Mouse (Mus musculus) cerebral cortex, adult 2 months (tissue): ENCODE data around the gene Map4.

Source experiments
- WGBS: fragments of 180-500 bp; shearing (Covaris S2); methylation state at CpG from one replicate; pipeline ENCODE4 v1.1.7; 2018; 5-methylcytosine and 5-hydroxymethylcytosine counted together

Map4 gene

DNA sequence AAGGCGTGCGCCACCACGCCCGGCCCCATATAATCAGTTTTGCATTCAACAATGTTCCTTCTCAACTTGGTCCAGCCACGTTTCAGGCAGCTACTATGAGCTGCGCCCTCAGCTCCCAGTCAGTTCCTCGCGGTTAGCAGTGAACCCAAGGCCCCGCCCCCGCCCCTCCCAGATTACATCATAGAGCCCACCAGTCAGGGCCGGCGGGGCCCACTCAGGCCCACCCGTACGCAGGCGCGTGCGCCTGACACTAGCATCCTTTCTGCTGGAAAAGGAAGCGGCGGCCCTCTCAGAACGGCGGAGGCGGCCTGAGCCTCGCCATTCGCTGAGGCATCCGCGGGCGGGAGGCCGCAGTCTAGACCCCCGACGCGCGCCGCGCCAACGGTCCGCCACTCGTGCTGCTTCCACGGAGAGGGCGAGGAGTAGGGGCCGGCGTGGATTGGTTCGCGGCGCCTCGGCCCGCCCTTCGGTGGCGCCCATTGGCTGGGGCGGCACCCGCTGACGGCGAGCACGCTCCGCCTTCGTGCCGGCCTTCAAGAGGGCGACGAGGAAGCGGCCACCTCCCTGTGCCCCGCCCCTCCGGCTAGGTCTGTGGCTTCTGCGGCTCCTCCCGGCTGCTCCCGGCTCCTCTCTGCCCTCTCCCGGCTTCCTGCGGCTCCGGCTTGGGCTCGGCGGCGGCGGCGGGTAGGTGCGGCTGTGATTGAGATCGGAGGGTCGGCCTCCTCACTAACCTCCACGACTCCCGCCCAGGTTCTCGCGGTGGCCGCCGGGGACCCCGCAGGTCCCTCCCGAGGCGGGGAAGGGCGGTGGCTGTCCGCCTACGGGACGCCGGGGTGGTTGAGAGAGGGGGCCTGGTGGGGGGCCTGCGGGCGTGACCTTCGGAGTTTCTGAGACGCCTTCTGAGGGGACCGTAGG lies at the start of gene Map4:
Map4 (plus strand) TSS at position 204 of the 915 bp plus-strand sequence.
- WGBS, result under 1% methylated on average over 92 of the region's 94 CpGs

DNA sequence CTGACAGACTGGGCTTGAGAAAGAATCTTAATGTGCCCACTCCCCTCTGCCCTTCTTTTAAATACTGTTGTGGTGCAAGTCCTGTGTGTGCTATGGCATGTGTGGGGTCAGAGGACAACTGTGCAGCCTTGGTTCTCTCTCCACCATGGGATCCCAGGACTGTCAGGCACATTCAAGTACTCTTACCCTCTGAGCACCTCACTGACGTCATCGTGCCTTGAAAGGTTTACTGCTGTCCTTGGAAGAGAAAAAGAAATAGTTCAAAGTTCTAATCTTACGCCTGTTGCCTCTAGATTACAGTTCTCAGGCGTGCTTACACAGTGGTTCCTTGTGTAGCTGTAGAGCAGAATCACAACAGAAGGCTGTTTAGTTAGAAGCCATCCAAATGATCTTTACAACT lies 45.0 kb upstream of the Map4 start:
- 86% methylated on average over 4 of the region's 4 CpGs for WGBS

DNA sequence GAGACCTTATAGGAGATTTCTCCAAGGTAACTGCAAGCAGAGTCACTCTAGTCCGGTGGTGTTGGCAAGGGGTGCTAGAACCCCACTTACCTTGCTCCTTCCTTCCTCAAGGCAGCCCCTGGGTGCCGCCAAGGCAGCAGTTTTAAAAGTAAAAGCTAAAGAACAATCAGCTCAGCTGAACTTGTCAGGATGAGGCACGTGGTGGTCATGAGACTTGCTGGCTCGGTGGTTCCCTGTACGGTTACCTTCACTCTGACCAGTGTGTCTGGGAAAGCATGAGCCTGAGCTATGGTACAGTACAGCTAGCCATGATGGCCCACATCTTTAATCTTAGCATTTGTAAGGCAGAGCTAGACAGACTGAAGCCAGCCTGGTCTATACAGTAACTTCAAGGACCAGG lies 43.9 kb upstream of the Map4 start:
- WGBS, result 75% methylated on average over 5 of the region's 5 CpGs

DNA sequence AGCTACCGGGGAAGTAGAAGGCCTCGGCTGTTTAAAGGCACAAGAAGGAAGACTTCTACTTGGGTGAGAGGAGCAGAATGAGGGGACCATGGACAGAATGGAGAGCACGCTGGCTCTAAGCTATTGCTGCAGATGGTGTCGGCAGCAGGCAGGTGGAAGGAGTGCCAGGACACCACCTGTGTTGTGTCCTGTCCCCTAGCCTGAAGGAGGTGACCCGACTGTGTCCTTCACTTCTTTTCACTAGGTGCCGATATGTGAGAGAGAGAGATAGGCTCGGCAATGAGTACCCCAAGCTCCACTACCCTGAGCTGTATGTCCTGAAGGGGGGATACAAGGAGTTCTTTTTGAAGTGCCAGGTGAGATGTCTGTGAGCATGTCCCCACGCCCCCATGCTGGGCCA lies 39.8 kb upstream of the Map4 start:
- WGBS, result 92% methylated on average over 8 of the region's 8 CpGs

DNA sequence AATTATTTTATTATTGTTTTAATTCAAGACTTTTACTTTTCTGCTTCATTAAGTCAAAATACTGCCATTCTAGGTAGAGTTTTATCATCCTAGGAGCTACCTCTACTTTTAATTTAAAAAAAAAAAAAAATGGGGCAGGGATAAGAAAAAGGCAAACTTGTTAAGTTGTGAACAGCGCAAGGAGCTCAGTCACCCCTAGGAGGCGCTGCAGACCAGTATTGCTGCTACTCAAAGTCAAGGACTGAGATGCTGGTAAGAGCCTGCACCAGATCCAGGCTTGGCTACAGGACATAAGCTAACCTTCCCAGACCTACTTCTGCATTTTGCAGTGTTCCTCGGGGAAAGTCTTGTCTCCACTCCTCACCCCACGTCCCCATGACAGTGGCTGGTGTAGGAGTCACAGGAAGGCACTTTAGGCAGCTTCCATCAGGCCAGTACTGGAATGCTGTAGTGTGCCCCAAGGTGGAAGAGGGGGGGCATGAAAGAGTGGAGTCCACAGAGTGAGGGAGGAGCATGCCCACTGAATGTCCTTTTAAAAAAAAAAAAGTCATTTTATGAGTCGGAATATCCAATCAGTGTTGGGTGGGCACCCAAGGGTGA lies 38.5 kb upstream of the Map4 start:
- WGBS, result 59% methylated on average over 5 of the region's 5 CpGs

DNA sequence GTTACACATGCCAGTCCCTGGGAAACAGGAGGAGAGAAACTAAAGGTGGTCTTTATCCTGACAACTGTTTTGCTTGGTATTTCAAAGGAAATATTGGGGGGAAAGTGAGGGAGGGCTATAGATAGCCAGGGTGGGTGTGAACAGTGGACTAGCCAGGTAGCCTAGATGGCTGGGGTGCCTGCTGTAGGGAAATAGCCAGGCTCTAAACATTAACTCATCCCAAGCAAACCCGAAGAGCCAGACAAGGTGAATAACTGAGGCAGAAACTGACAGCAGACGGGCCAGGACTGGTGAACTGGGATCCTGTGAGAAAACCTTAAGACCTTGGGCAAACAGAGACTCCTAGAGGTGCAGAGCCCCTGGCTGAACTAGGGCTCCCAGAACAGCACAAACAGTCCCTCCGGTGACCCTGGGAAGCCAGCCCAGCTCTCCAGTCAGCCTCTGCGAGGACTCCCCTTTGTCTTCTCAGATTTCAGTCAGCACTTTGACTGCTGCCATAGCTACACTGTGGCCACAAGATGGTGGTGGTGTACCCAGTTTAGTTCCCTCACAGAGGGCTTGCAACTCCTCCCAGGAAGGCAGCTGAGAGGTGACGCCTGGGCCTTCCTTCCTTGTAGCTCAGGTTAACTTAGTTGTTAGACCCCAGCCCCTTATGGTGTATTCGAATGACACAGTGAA lies 36.7 kb upstream of the Map4 start:
- WGBS, result 33% methylated on average over 6 of the region's 6 CpGs

DNA sequence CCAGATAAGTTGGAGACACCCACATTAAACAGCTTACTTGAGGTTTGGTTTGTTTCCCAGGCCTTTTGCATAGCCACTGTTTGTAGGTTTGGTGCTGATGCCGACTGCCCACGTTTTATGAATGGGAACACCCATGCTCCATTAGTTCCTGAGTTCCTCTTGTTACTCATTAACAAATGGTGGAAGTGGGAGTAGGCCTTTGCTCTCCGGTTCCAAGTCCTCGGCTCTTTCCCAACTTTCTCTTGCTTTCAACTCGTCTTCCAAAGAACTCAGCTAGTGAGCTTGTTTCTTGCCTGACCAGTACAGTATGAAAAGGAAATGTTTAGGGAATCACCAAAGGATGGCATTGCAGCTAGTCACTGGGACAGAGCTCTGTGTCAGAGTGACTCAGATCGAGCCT lies 35.7 kb upstream of the Map4 start:
- whole genome bisulfite sequencing, result 66% methylated on average over 6 of the region's 6 CpGs

DNA sequence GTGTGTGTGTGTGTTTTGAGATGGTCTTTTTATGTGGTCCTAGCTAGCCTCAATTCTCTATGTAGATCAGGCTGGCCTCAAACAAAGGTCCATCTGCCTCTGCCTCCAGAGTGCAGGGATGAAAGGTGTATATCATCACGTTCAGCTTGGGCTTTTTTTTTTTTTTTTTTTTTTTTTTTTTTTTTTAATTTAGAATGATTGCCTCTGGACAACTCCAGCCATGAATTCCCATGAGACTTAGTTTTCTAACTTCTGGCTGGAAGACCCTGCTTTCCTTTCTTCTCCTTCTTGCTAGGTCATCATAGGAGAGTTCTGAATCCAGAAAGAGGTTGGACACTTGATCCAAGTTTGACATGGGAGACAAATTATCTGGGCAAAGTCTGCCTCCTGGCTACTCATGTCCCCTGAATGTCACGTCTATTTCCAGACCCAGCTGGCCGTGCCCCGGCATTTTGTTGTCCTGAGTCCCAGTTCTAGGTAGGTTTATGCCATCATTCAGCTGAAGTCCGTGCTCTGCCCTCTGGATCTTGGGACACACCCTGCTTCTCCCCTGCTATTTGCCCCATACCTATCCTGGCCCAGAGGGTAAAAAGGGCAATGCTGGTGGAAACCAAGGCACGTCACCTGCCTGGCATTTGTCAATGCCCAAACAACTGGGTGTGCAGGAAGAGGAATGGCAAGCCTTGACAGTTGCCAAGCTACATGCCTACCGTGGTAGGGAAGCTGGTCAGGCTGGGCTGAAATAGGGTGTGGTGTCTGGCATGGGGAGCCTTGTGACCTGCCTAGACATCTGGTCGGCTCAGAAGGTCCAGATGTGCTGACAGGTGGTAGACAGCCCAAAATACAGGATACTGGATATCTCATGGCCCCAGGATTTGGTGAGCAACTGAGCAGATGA lies 34.8 kb upstream of the Map4 start:
- WGBS, result 88% methylated on average over 8 of the region's 8 CpGs

DNA sequence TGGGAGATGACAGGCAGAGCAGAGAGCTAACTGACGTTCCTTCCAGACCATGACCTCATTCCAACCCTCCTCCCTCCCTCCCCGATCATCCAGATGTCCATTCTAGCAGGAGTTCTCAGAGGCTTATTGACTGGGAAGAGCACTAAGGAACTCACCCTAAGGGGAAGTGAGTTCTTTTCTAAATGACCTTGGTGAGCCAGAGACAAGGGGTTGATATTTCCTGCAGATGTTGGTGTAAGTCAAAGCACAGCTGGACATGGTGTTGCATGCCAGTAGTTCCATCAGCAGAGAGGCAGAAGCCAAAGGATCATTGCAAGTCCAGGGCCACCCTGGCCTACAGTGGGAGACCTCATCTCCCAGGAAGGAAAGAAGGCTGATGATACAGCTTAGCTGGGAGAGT lies 33.2 kb upstream of the Map4 start:
- WGBS, result 50% methylated on average over 2 of the region's 2 CpGs

DNA sequence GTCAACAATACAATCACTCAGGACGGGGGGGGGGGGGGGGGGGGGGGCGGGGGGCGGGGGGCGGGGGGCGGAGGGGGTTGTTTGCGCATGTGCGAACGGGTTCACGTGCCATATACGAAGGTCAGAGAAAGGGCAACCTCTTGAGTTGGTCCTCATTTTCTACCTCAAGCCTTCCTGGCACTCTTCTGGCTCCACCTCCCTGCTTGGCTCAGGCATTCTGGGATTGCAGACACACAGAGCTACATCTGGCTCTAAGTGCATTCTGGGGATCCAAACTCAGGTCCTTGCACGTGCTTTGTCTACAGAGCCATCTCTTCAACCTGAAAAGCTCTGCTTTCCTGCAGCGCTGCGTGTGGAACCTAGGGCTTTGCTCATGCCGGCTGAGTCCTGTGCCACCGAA lies 31.9 kb upstream of the Map4 start:
- 72% methylated on average over 12 of the region's 15 CpGs for WGBS

DNA sequence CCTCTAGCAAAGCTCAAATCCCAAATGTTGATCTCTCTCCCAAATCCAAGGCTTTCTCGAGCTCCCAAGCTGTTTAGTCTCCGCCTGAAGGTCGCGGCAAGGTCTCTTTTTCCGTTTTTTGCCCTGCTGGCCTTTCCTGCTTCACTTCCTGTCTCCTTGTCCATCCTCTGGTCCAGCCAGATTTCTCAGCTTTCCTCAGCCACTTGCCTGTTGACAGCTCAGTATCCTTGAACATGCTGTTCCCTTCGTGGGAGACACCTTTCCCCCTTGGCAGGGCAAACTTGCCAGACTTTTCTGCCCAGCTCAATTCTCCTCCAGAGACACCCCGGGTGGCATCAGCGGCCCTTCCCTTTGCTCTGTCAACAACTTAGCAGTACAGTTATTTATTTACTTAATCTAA lies 31.5 kb upstream of the Map4 start:
- 69% methylated on average over 8 of the region's 8 CpGs for WGBS

DNA sequence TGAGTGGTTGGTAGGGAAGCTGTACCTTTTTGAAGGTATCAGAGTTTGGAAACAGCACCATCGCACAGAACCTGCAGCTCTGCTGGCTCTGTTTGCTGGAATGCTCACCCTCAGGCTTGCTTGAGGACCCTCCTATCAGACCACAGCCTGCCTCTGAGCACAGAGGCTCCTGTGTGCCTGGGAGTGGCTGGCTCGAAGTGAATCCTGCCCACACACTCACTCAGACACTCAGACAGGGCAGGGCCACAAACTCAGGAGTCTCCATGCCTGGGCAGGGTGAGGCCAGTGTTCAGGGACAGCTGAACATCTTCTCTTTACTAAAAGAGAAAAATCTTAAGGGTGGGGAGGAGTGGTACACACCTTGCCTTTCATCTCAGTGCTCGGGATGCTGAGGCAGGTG lies 30.7 kb upstream of the Map4 start:
- WGBS, result 77% methylated on average over 3 of the region's 3 CpGs

DNA sequence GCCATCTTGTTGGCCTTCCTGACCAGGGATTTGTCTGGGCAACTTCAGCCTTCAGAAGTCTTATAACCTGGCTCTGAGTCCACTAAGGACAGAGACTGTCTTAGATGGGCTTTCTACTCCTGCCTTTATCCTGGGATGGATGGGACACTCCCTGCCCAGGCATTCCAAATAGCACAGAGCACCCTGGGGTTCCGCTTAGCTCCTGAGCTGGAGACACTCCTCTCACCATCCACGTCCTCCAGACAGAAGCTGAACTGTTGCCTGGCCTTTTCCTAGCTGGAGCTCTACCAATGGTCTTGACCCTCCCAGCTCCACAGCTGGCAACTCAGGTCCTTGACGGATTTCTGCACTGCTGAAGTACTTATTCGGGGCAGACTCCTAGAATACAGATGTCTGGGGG lies 29.0 kb upstream of the Map4 start:
- WGBS, result 69% methylated on average over 4 of the region's 4 CpGs

DNA sequence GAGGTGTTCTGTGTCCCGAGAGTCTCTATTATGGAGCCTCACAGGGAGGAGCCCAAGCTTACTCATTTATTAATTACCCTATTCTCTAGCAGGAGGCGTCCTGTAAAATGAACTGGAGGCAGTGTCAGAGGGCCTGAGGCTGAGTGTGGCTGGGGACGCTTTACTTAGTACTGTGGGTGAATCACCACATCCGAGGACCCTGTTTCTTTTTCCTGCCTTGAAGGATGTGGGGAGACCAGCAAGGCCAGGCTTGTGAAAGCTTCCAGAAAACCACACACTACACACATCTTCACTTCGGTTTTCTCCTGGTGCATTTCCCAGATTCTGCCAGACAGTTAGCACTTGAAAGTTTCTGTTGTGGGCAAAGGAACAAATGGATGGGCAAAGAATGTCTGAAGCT lies 28.5 kb upstream of the Map4 start:
- WGBS, result 63% methylated on average over 5 of the region's 5 CpGs

DNA sequence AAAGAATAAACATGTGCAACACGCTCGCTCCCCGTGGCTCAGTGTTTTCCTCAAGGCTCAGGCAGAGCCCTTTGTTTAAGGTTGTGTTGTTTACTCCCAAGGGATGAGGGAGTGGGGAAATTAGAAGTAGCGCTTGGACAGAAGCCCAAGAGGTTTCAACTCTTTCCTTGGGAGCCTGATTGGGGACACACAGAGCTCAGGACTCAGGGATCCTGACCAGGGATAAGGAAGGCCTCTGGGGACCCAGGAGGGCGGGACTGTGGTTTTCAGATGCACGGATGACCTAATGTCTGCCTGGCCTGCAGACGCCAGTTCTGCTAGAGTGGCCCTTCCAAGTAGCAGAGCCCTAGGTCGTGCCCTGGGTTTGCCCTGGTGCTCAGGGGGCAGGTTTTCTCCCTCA lies 24.0 kb upstream of the Map4 start:
- 70% methylated on average over 8 of the region's 8 CpGs for WGBS

DNA sequence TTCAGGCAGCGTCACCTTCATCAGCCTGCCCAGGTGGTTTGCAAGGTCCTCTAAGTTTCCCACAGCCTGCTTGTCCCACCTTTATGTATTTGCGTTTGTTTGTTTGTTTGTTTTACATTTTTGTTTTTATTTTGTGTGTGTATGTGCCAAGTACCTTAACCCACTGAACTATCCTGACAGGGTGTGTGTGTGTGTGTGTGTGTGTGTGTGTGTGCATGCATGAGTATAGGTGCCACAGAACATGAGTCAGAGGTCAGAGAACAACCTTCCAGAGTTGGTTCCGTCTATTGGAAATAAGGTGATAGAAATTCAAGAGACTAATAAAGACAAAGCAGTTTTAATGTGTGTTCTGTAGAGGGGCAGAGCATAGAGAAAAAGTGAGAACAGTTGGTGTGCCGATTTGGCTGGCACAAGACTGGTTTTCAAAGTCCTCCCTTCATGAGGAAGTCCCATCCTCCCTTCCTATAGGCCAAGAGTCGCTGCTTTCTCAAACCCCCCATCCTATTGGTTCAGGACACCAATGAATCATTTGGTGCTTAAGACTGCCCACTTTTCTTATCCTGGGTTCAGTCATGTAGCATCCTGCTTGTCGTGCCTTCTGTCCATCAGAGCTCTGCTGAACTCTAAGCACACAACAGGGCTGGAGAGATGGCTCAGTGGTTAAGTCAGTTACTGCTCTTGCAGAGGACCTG lies 23.3 kb upstream of the Map4 start:
- WGBS, result 66% methylated on average over 6 of the region's 6 CpGs

DNA sequence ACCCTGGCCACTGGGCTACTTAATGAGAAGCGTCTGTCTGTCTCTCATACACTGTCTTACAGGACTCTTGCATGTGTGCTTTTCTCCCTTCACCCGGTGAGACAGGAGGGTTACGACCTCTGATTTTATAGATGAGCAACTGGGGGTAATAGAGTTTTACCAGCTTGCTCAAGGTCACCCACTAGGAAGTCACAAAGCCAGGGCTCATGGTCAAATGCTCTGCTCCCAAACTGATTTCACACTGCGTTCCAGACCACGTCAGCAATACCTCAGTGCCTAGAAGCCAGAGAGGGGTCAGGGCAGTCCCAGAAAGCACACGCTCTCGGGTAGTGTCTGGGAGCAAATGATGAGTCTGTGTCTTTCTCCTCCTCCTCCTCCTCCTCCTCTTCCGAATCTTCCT lies 22.2 kb upstream of the Map4 start:
- WGBS, result 92% methylated on average over 8 of the region's 8 CpGs

DNA sequence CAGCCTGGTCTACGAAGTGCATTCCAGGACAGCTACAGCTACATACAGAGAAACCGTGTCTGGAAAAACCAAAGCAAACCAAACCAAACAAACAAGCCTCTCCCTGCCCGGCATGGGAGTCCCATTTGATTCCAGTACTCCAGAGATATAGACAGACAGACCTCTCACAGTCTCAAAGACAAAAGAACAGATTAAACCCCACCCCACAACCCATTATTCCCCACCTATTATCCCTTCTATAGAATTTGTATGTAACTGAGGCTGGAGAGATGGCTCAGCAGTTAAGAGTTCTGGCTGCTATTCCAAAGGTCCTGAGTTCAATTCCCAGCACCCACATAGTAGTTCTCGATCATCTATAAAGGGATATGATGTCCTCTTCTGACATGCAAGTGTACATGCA lies 21.3 kb upstream of the Map4 start:
- 96% methylated on average over 4 of the region's 4 CpGs for WGBS

DNA sequence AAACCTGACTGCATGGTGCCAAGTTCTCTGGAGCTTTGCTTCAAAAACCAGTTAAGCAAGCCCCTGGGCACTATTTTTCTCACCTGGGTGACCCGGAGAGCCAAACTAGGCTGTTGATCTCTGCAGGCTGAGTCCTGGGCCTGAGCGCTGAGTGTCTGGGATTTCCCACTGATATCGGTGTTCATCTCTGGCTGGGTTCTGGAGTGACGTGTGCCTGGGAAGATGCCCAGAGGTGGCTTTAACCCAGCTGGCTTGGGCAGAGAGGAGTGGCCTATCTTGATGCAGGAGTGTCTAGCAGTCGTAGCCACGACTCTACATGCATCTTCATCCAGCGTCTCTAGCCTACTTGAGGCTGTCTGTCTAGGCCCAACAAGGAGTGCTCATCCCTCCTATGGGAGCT lies 19.5 kb upstream of the Map4 start:
- WGBS, result 80% methylated on average over 7 of the region's 7 CpGs

DNA sequence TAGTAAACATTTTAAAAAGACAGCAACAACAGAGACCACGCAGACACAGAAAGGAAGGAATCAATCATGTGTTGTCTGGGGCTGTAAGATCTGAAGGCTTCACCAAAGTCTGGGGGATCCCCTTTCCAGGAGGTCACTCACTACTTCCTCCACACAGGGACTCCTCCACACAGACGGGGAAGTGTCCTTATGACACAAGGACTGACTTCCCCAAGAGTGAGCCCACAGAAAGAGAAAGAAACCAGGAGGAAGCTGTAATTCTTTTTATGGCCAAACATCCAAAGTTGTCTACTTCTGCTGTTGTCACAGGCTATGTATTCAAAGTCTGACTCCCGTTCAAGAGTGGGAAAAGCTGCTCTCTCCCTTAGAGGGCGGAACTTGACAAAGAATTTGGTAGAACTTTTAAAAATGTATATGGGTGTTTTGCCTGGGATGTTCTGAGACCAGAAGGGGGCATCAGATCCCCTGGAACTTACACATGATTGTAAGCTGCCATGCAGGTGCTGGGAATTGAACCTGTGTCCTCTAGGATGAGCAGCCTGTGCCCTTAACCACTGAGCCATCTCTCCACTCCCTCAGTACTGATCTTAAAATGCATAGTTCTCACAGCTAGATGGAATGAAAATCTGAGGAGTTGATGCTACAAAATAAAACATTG lies 16.9 kb upstream of the Map4 start:
- WGBS, result 74% methylated on average over 4 of the region's 4 CpGs

DNA sequence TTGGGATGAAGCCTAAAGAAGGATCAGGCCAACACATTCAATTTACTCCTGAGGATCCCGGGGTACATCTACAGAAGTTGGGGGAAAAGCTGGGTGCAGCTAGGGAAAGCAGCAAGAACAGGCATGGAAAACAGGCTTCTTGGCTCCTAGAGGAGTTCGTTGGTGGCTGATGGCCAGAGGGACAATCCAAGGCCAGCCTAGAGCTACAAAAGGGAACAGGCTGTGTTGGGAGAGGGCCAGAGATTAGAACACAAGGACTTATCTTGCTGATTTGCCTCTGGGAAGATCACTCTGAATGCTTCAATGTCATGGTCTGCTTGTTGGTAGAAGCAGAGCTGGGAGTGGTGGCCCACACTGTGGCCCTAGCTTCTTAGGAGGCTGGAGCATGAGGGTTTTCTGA lies 13.3 kb upstream of the Map4 start:
- 71% methylated on average over 2 of the region's 2 CpGs for WGBS
